In the genomic region with DNA sequence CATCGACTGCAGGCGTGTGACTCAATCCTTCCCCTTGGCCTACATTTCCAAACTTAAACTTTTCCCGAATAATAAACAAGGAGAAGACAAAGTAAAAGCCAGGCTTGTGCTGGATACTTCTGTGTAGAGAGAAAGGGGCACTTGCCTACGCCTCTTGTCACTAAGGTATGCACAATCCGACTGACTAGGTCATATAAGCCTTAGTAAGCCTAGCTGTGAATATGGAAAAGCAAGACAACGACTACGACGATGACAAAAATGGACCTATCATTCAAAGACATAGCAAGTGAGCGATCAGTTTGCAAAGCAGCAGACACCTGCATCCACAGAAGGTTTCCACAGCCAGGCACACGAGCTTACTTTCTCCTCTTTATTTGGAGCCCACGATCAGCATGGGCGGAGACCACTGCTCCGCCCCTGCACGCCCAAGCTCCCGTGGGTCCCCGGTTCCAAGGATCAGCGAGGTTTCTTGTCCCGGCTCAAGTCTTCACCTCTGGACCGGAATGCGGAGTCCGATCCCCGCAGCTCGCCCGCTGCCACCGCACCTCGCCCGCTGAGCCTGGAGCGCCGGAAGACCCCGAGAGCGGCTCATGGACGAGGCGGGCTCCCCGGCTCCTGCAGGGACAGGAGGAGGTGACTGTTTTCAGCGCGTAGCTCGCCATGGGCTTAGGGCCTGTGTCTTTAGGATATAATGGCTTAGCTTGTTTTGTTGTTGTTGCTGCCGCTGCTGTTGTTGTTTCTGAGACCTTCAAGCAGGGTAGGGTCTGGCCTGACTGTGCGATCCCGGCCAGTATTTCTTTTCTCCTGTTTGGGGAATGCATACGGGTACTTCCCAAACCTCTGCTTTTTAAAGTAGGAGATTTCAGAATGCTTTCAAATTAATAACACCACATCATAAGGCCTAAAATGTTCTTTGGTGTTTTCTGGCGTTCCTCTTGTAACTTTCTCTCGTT, we compare ENCODE assay signal across 8 mouse cellular contexts. TPM values are rescaled to one million over a fixed set of nuclear protein-coding genes. Genes with fewer than 3 reads are reported as not detected.
DNase-seq lines count a peak whose midpoint lies in the region; ATAC-seq and TF ChIP-seq lines count a peak whose summit lies in the region.

TSS of gene Slc18b1 (plus strand) at position 436 of the 953 bp plus-strand sequence.

- H3K27me3 ChIP-seq in embryonic facial prominence, embryonic 13.5 days = no peaks in the 10 kb centered on the region
- no peaks in the 10 kb centered on the region for H3K27me3 ChIP-seq in heart, adult 2 months (ENCODE audit: control insufficient read depth, insufficient read depth, low read length)
- H3K27me3 ChIP-seq in kidney, adult 2 months (replicated peaks; ENCODE audit: control insufficient read depth, insufficient read depth, low read length) = no peaks in the 10 kb centered on the region
- no peaks in the 10 kb centered on the region for H3K27me3 ChIP-seq in limb, embryonic 13.5 days
- H3K27me3 ChIP-seq in midbrain, embryonic 14.5 days (ENCODE audit: control insufficient read depth, insufficient read depth, low read length) = no peaks in the 10 kb centered on the region
- no peaks in the 10 kb centered on the region for H3K27me3 ChIP-seq in testis, adult 2 months (ENCODE audit: control insufficient read depth, insufficient read depth, low read length)

- peaks cover 22% of the 10 kb centered on the region for H3K36me3 ChIP-seq in embryonic facial prominence, embryonic 13.5 days
- no peaks in the 10 kb centered on the region for H3K36me3 ChIP-seq in heart, adult 2 months (ENCODE audit: control insufficient read depth, insufficient read depth, low read length)
- no peaks in the 10 kb centered on the region for H3K36me3 ChIP-seq in kidney, adult 2 months (ENCODE audit: control insufficient read depth, insufficient read depth, low read length)
- peaks cover 19% of the 10 kb centered on the region for H3K36me3 ChIP-seq in limb, embryonic 13.5 days
- peaks cover 14% of the 10 kb centered on the region for H3K36me3 ChIP-seq in midbrain, embryonic 14.5 days (ENCODE audit: control insufficient read depth, insufficient read depth, low read length)
- no peaks in the 10 kb centered on the region for H3K36me3 ChIP-seq in testis, adult 2 months (ENCODE audit: control insufficient read depth, insufficient read depth, low read length)

- no peak for TF ChIP-seq EP300 in heart, adult 2 months (IDR thresholded peaks at IDR 0.05; ENCODE audit: insufficient read depth, low read depth, low read length)

- intact Hi-C loops in heart, adult 2 months (cut with DNase I) = no loop called here

- H3K9ac ChIP-seq in embryonic facial prominence, embryonic 13.5 days = peak within 1 kb of the TSS; percentile 90
- peak within 1 kb of the TSS; percentile 91 for H3K9ac ChIP-seq in heart, adult 2 months (ENCODE audit: low read depth, low read length)
- H3K9ac ChIP-seq in limb, embryonic 13.5 days = peak within 1 kb of the TSS; percentile 86
- peak within 1 kb of the TSS; percentile 87 for H3K9ac ChIP-seq in midbrain, embryonic 14.5 days (replicated peaks; ENCODE audit: low read length)

- TF ChIP-seq CTCF in heart, adult 2 months (IDR thresholded peaks at IDR 0.05) = no peak
- TF ChIP-seq CTCF in kidney, adult 2 months (conservative IDR thresholded peaks at IDR 0.05; ENCODE audit: insufficient read depth, insufficient read length, low read depth, low read length) = no peak
- no peak for TF ChIP-seq CTCF in testis, adult 2 months (IDR thresholded peaks at IDR 0.05; ENCODE audit: control insufficient read depth, insufficient read depth, insufficient replicate concordance, low read depth, low read length)

- TF ChIP-seq POLR2A in heart, adult 2 months (IDR thresholded peaks at IDR 0.05; ENCODE audit: insufficient read depth, low read depth, low read length) = no peak
- TF ChIP-seq POLR2A in kidney, adult 2 months (IDR thresholded peaks at IDR 0.05; ENCODE audit: low read depth, low read length) = no peak
- TF ChIP-seq POLR2A in testis, adult 2 months (IDR thresholded peaks at IDR 0.05; ENCODE audit: control insufficient read depth, low read depth, low read length) = no peak

- peak; percentile 39; the same call in 1 of the 2 replicates for ATAC-seq in embryonic facial prominence, embryonic 13.5 days (ENCODE audit: insufficient number of reproducible peaks, insufficient read depth, low FRiP score, low TSS enrichment, low read depth)
- peak; percentile 69 for ATAC-seq in limb, embryonic 13.5 days (ENCODE audit: low FRiP score, low read depth)
- ATAC-seq in midbrain, embryonic 14.5 days (ENCODE audit: low FRiP score, low TSS enrichment) = peak; percentile 68; the same call in 1 of the 2 replicates

- peak within 1 kb of the TSS; percentile 58 for H3K4me2 ChIP-seq in embryonic facial prominence, embryonic 13.5 days
- H3K4me2 ChIP-seq in limb, embryonic 13.5 days (replicated peaks) = peak within 1 kb of the TSS; percentile 73
- peak within 1 kb of the TSS; percentile 72 for H3K4me2 ChIP-seq in midbrain, embryonic 14.5 days (ENCODE audit: low read length)

- WGBS in embryonic facial prominence, embryonic 13.5 days = 4% methylated on average over 43 of the region's 43 CpGs
- WGBS in heart, adult 2 months = 4% methylated on average over 43 of the region's 43 CpGs
- 4% methylated on average over 43 of the region's 43 CpGs for WGBS in kidney, adult 2 months
- WGBS in limb, embryonic 13.5 days = 5% methylated on average over 43 of the region's 43 CpGs
- WGBS in midbrain, embryonic 14.5 days = 2% methylated on average over 43 of the region's 43 CpGs

- H3K4me3 ChIP-seq in embryonic facial prominence, embryonic 13.5 days = peak within 1 kb of the TSS; percentile 70
- peak within 1 kb of the TSS; percentile 72 for H3K4me3 ChIP-seq in heart, adult 2 months
- H3K4me3 ChIP-seq in kidney, adult 2 months (ENCODE audit: insufficient read depth, low read depth, low read length) = peak within 1 kb of the TSS; percentile 98
- peak within 1 kb of the TSS; percentile 76 for H3K4me3 ChIP-seq in limb, embryonic 13.5 days
- H3K4me3 ChIP-seq in midbrain, embryonic 14.5 days (replicated peaks; ENCODE audit: low read depth, low read length) = peak within 1 kb of the TSS; percentile 68
- peak within 1 kb of the TSS; percentile 76 for H3K4me3 ChIP-seq in testis, adult 2 months (ENCODE audit: control insufficient read depth, low read depth, low read length)

- H3K79me2 ChIP-seq in heart, adult 2 months (replicated peaks; ENCODE audit: control insufficient read depth, insufficient read depth, low read length) = no peaks in the 10 kb centered on the region

- DNase-seq in B cell, adult 2 months = peak; percentile 15 to 18
- DNase-seq in adrenal gland, postnatal 10 days = peak; percentile 71
- peak; percentile 64 to 73 for DNase-seq in heart, adult 2 months
- peak; percentile 80 for DNase-seq in kidney, adult 2 months
- peak; percentile 76 for DNase-seq in midbrain, embryonic 14.5 days

- peaks cover 8% of the 10 kb centered on the region; the same call in 1 of the 2 replicates for H3K4me1 ChIP-seq in embryonic facial prominence, embryonic 13.5 days
- H3K4me1 ChIP-seq in heart, adult 2 months (ENCODE audit: control insufficient read depth, insufficient read depth, low read length) = peaks cover 2% of the 10 kb centered on the region; the same call in 1 of the 2 replicates
- no peaks in the 10 kb centered on the region; the same call in 1 of the 2 replicates for H3K4me1 ChIP-seq in kidney, adult 2 months (ENCODE audit: control insufficient read depth, insufficient read depth, low read length)
- peaks cover 9% of the 10 kb centered on the region; the same call in 1 of the 2 replicates for H3K4me1 ChIP-seq in limb, embryonic 13.5 days
- H3K4me1 ChIP-seq in midbrain, embryonic 14.5 days (ENCODE audit: control insufficient read depth, insufficient read depth, low read length) = peaks cover 7% of the 10 kb centered on the region; the same call in 1 of the 2 replicates
- peaks cover 5% of the 10 kb centered on the region; the same call in 1 of the 2 replicates for H3K4me1 ChIP-seq in testis, adult 2 months (ENCODE audit: control insufficient read depth, insufficient read depth, low read length)

- H3K27ac ChIP-seq in embryonic facial prominence, embryonic 13.5 days = peak within 1 kb of the TSS; percentile 88
- H3K27ac ChIP-seq in heart, adult 2 months = peak within 1 kb of the TSS; percentile 76
- H3K27ac ChIP-seq in kidney, adult 2 months (ENCODE audit: insufficient read depth, low read depth, low read length) = peak within 1 kb of the TSS; percentile 93
- peak within 1 kb of the TSS; percentile 29; the same call in 1 of the 2 replicates for H3K27ac ChIP-seq in limb, embryonic 13.5 days
- H3K27ac ChIP-seq in midbrain, embryonic 14.5 days (replicated peaks; ENCODE audit: low read depth, low read length) = peak within 1 kb of the TSS; percentile 76
- peak within 1 kb of the TSS; percentile 11; the same call in 1 of the 2 replicates for H3K27ac ChIP-seq in testis, adult 2 months (ENCODE audit: control insufficient read depth, insufficient read depth, low read depth, low read length)

- no peaks in the 10 kb centered on the region for H3K9me3 ChIP-seq in embryonic facial prominence, embryonic 13.5 days
- no peaks in the 10 kb centered on the region for H3K9me3 ChIP-seq in limb, embryonic 13.5 days
- H3K9me3 ChIP-seq in midbrain, embryonic 14.5 days (ENCODE audit: control insufficient read depth, low read length) = no peaks in the 10 kb centered on the region

RNA-seq across cellular contexts. Expression of gene Slc18b1, which starts in this region (rescaled TPM):
- total RNA-seq in adrenal gland, postnatal 10 days (2021) = 10 to 100 TPM; 24.8 to 34.7 TPM
- 32.3 and 35.6 TPM in 2 replicates for polyA plus RNA-seq in embryonic facial prominence, embryonic 13.5 days (2015; fragmentation: Nextera tagmentation; extraction: Ambion mirVana)
- 1 to 10 TPM; 7.6 to 9.2 TPM for total RNA-seq in heart, adult 2 months (2021)
- polyA plus RNA-seq in heart, adult 2 months (2012; rRNA removed) = 5.8 and 9.3 TPM in 2 replicates
- 14.8 and 15.6 TPM in 2 replicates for polyA plus RNA-seq in kidney, adult 2 months (2012; rRNA removed)
- 16.6 and 18.1 TPM in 2 replicates for polyA plus RNA-seq in limb, embryonic 13.5 days (2015; fragmentation: Nextera tagmentation; extraction: Ambion mirVana)
- 16.4 and 21.2 TPM in 2 replicates for polyA plus RNA-seq in midbrain, embryonic 14.5 days (2014; fragmentation: Nextera tagmentation; extraction: Ambion mirVana)
- polyA plus RNA-seq in testis, adult 2 months (2012; rRNA removed) = 1.6 and 1.9 TPM in 2 replicates

Comparison
In these comparisons a context has a peak if more than half of its experiments do, and no peak if none do; other contexts are left out.
1. Peak in every context shown above with its lines: DNase-seq, ATAC-seq, H3K4me3 ChIP-seq and H3K27ac ChIP-seq.
2. DNase-seq: peak in every context shown above with its lines; median percentile 80 in kidney, adult 2 months; 76 in midbrain, embryonic 14.5 days; 71 in adrenal gland, postnatal 10 days; 68 in heart, adult 2 months; 16 in B cell, adult 2 months.
3. H3K27ac ChIP-seq: peak in every context shown above with its lines; median percentile 93 in kidney, adult 2 months; 88 in embryonic facial prominence, embryonic 13.5 days; 76 in heart, adult 2 months; 76 in midbrain, embryonic 14.5 days; 29 in limb, embryonic 13.5 days; 11 in testis, adult 2 months.